Mouse (Mus musculus): Measurements from ENCODE around the gene Apoc4.

Apoc4 gene

GRCm38 (mm10) chr7:19681202-19681694, at the start of gene Apoc4, which contains the start of gene Gm44805:
TSS of gene Apoc4 (minus strand) at chr7:19681479.
TSS of gene Gm44805 (minus strand) at chr7:19681423.
- in situ Hi-C loops (cut with MboI, MseI): no loop called here

GRCm38 (mm10) chr7:19726541-19726940, 45.3 kb upstream of the Apoc4 start:
- in situ Hi-C loops (cut with MboI, MseI): no loop called here

DNA sequence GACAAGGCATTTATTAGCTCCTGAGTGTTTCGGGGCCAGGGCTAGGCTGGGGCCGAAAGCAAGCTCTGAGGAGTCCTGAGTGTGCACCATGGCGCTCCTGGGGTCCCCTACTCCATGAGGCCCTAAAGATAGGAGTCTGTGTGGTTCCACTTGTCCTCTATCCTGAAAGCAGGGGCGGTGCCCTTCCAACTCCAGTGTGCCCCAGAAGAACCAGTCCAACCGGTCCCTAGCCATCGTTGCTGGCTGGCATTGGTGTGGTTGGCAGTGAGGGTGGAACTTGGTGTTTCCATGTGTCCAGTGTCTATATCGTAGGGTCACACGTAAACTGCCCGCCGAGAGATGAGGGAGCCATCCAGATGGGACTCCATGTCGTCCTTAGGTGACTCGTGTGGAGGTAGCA, 42.9 kb upstream of the Apoc4 start:
- in situ Hi-C loops (cut with MboI, MseI): no loop called here

GRCm38 (mm10) chr7:19722754-19723195, 41.5 kb upstream of the Apoc4 start:
- in situ Hi-C loops (cut with MboI, MseI): no loop called here

GRCm38 (mm10) chr7:19719200-19719599, 37.9 kb upstream of the Apoc4 start:
- in situ Hi-C loops (cut with MboI, MseI): loop anchor here in 1 of 2 experiments (5.0 kb wide), 1 partner anchor 58 kb away; no protein-coding TSS in a partner anchor

GRCm38 (mm10) chr7:19718297-19718952, 37.1 kb upstream of the Apoc4 start:
- in situ Hi-C loops (cut with MboI, MseI): loop anchor here in 1 of 2 experiments (5.0 kb wide), 1 partner anchor 59 kb away; no protein-coding TSS in a partner anchor

GRCm38 (mm10) chr7:19717346-19717745, 36.1 kb upstream of the Apoc4 start:
- in situ Hi-C loops (cut with MboI, MseI): loop anchor here in 1 of 2 experiments (5.0 kb wide), 1 partner anchor 60 kb away; no protein-coding TSS in a partner anchor

DNA sequence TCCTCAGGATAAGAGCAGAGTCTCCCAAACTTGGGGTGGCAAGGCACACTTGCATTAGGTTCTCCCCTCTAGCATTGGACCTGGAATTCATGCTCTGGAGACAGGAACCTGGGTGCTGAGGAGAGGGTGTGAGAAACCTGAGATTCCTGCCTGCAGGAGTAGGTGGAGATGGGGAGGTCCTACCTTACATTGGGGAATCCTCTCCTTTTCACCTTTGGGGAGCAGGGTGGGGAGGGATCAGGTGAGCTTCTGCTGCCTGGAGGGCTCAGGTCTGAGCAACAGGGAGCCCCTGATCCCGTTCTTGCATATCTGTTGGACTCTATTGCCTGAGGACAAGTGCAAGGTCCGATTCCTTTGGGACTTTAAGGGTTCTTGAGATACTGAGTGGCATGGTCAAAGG, 35.5 kb upstream of the Apoc4 start:
- in situ Hi-C loops (cut with MboI, MseI): loop anchor here in 1 of 2 experiments (5.0 kb wide), 1 partner anchor 60 kb away; no protein-coding TSS in a partner anchor

DNA sequence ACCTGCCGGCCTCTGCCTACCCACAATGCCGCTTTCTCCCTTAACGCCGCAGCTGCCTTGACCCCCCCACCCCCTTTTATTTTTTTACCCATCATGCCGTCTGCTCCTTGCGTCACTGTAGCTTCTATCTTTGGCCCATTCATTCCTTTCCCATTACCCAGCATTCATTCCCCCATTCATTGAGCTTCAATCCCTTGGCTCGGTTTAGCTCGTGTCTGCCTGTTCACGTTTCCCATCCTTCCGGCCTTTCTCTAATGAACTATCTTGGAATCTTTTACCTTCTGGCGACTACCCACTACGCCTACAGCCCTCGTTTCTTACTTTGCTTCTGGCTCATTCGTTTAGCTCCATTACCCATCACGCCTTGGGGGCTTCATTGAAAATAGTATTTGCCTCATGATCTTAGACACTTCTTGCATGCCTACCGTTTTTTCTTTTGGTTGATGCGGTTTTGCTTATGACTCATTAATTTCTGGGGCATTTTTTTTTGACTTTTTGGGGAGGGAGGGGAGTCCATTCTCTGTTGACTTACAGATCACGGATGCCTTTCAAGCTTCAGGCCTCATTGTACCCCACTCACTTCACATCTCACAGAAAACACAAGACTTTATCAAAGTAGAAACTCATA, 34.9 kb upstream of the Apoc4 start:
- in situ Hi-C loops (cut with MboI, MseI): loop anchor here in 1 of 2 experiments (5.0 kb wide), 1 partner anchor 61 kb away; no protein-coding TSS in a partner anchor

- in situ Hi-C loops (cut with MboI, MseI): loop anchor here in 1 of 2 experiments (5.0 kb wide), 1 partner anchor 62 kb away; no protein-coding TSS in a partner anchor
Observed at GRCm38 (mm10) chr7:19715239-19716054, 34.2 kb upstream of the Apoc4 start, which contains the start of gene Tomm40. TSS of gene Tomm40 (minus strand) at chr7:19715438.

- in situ Hi-C loops (cut with MboI, MseI): loop anchor here in 1 of 2 experiments (5.0 kb wide), 2 partner anchors 48 to 62 kb away; partner anchors contain the start of gene Clptm1
Observed at GRCm38 (mm10) chr7:19714836-19715235, 33.6 kb upstream of the Apoc4 start.

DNA sequence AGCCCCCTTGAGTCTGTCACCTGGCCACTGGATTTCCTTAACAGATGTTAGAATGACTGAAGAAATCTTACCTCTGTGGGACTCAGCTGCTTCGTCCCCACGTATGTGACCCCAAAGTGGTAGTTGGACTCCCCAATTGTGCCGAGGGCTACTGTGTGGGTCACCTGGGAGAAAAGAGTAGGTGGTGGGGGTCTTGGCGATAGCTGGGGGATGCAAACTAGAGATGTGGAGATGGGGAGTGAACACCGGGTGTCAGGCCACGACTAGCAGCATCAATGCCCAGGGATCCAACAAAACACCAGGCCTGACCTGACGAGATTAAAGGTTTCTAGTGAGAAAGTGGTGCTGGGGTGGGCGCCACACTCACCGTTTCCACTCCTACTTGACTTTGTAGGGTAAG, 32.3 kb upstream of the Apoc4 start:
- in situ Hi-C loops (cut with MboI, MseI): loop anchor here in 1 of 2 experiments (5.0 kb wide), 1 partner anchor 46 kb away; the partner anchor contains the start of gene Clptm1

- in situ Hi-C loops (cut with MboI, MseI): loop anchor here in 1 of 2 experiments (5.0 kb wide), 1 partner anchor 46 kb away; the partner anchor contains the start of gene Clptm1
Observed at GRCm38 (mm10) chr7:19713196-19713595, 31.9 kb upstream of the Apoc4 start.

GRCm38 (mm10) chr7:19712414-19712813, 31.1 kb upstream of the Apoc4 start:
- in situ Hi-C loops (cut with MboI, MseI): loop anchor here in 1 of 2 experiments (5.0 kb wide), 1 partner anchor 45 kb away; the partner anchor contains the start of gene Clptm1

DNA sequence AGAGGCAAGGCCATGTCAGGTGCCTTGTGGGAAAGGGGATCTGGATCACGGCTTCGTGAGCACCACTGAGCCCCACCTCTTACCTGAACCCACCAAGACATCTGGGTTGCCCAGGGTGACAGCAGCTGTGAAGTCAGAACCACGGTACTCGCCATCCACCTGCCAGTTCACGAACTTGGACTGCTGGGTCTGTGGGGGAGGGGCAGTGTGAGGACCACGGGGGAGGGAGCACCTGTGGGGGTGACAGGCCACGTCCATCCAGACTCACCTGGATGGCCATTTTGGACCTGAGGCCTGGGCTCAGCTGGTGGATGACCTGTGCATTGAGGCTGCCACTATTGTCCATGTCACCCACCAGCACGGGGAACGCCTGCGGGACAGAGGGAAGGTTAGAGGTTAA, 29.4 kb upstream of the Apoc4 start:
- in situ Hi-C loops (cut with MboI, MseI): loop anchor here in 1 of 2 experiments (5.0 kb wide), 1 partner anchor 43 kb away; the partner anchor contains the start of gene Clptm1

- in situ Hi-C loops (cut with MboI, MseI): no loop called here
Observed at GRCm38 (mm10) chr7:19705271-19705670, 24.0 kb upstream of the Apoc4 start.

DNA sequence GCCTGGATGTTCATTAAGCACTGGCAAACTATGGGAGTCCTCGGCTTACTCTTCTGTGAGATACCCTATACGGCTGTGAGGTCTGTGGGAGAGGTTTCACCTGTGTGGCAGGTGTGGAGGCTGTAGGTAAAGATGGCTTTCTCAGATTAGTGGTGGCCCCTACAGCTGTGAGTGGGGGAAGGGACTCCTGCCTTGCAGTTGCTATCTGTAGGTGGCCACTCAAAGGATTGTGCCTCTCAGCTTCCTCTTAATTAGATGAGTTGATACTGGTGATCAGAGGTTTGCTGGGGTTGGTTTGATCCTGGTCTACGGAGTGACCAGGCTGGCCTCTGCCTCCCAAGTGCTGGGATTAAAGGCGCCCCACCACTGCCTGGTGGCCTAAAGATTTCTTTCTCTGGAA, 23.2 kb upstream of the Apoc4 start:
- in situ Hi-C loops (cut with MboI, MseI): no loop called here

GRCm38 (mm10) chr7:19702859-19703555, 21.7 kb upstream of the Apoc4 start:
- in situ Hi-C loops (cut with MboI, MseI): no loop called here

DNA sequence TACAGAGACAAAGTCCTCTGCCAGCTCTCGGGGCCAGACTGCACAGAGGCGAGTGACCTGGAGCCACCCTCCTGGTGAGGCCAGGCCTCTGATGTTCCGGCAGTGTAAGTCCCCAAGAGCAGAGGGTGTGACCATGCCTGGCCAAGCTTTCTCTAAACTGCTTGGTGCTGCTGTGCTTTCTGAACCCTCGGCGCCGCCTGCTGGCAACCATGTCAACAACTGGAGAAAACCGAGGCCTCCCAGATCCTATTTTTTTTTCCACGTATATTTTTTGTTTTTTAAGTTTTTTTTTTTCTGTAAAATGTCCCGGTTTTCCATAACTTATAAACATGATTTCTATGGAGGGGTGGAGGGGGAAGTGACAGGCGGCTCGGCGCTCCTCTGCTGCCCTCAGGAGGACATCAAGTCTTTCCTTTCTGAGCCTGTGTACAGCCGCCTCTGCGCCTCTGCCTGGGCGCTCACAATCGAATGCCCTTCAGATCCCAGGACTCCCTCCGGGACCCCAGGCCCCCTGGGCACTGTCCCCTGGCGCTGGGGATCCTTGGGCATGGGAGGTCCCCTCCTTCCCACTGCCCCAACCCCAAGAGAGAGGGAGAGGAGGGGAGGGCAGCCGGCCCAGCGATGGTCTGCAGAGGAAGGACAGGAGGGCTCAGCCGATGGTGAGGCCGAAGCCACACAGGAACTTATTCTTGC, 19.9 kb upstream of the Apoc4 start:
- in situ Hi-C loops (cut with MboI, MseI): no loop called here
